Comparison of ENCODE assay signal across 26 mouse cellular contexts in the genomic region with DNA sequence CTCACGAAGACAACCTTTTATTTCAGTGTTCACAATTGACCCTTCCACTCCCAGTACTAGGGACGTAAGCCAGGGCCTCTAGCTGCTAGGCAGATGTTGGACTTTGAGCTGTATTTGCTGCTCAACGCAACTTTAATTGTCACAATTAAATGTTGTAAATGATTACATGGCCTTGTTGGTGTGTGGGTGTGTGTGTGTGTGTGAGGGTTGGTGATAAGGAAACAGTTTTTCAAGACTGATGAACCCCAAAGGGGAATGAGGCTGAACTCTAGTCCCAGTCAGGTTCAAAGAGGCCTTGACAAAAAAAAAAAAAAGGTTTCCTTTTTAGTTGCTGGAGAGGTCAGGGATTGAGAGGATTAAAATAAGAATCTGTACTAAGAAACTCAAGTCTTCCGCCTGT. TPM values are rescaled to one million over a fixed set of nuclear protein-coding genes. Genes with fewer than 3 reads are reported as not detected.
A peak's percentile ranks its signal among the peaks of the same experiment; 100 is the strongest.
DNase-seq lines count a peak whose midpoint lies in the region; ATAC-seq and TF ChIP-seq lines count a peak whose summit lies in the region.
"Had no signal": no experiment of that assay in that cellular context is flagged by ENCODE, and none has a peak within 500 bp of the region (broad histone marks: within the 10 kb centered on the region; RNA-seq: fewer than 3 reads in every experiment).

No protein-coding gene starts in this region.

- no peaks in the 10 kb centered on the region; the same call in 1 of the 2 replicates for H3K36me3 ChIP-seq in liver, embryonic 11.5 days (ENCODE audit: control insufficient read depth, insufficient read depth, low read length)

- DNase-seq in layer of hippocampus, adult 2 months (ENCODE audit: low spot score in 2 of 2): no peak
- DNase-seq in layer of hippocampus, adult 9-10 months (ENCODE audit: low spot score): no peak
- DNase-seq in c-Kit-positive CD71-positive TER-119-negative erythroid progenitor cells, embryonic 14.5 days (ENCODE audit: low read depth): peak; percentile 14
- no peak for DNase-seq in liver, embryonic 11.5 days (ENCODE audit: low spot score)
- no peak for DNase-seq in spleen, adult 12 weeks (ENCODE audit: low spot score)
- DNase-seq in left cerebral cortex, postnatal 25 days (ENCODE audit: low spot score in 2 of 2): no peak
- no peak for DNase-seq in heart, postnatal 36 days
- DNase-seq: adrenal gland, postnatal 14 days; B cell, adult 2 months; cerebellum, adult 18-20 months; gastrocnemius, postnatal 10 days; heart, adult 18-20 months; kidney, adult 11 months; lung, adult 2 months; thymus, postnatal 36 days had no signal

- H3K9me3 ChIP-seq in liver, embryonic 11.5 days (ENCODE audit: control insufficient read depth, low read length): no peaks in the 10 kb centered on the region
- H3K9me3 ChIP-seq: embryonic facial prominence, embryonic 10.5 days; heart, embryonic 13.5 days; limb, embryonic 10.5 days; megakaryocyte, embryonic 14.5 days; midbrain, embryonic 15.5 days; neural tube, embryonic 15.5 days had no signal

- TF ChIP-seq CTCF in layer of hippocampus, adult 2 months (conservative IDR thresholded peaks at IDR 0.05): no peak

- ATAC-seq in liver, embryonic 11.5 days (replicated peaks; ENCODE audit: low FRiP score): no peak; the same call in 1 of the 2 replicates
- 0 out of 2 replicates have a peak, but pooled peaks have one; percentile 24 for ATAC-seq in megakaryocyte-erythroid progenitor cell, adult 5-6 weeks (replicated peaks; ENCODE audit: low FRiP score, low TSS enrichment, poor library complexity, severe bottlenecking)
- ATAC-seq: activated CD4-positive, CD25-positive, alpha-beta regulatory T cell, adult 4 months; midbrain, embryonic 15.5 days; Patski had no signal

- no peak overlapping the region for H3K9ac ChIP-seq in liver, embryonic 11.5 days (ENCODE audit: low read depth, low read length)
- H3K9ac ChIP-seq: heart, embryonic 13.5 days; hindbrain, embryonic 14.5 days; midbrain, embryonic 15.5 days; neural tube, embryonic 15.5 days had no signal

- peaks cover 19% of the 10 kb centered on the region for H3K4me1 ChIP-seq in liver, embryonic 11.5 days (replicated peaks; ENCODE audit: control insufficient read depth, insufficient read depth, low read length)
- H3K4me1 ChIP-seq: heart, embryonic 13.5 days; midbrain, embryonic 15.5 days; neural tube, embryonic 15.5 days had no signal

- H3K4me2 ChIP-seq in liver, embryonic 11.5 days: peak overlapping the region; percentile 56
- H3K4me2 ChIP-seq: heart, embryonic 13.5 days; hindbrain, embryonic 14.5 days; midbrain, embryonic 15.5 days; neural tube, embryonic 15.5 days had no signal

- H3K27me3 ChIP-seq in liver, embryonic 11.5 days (replicated peaks; ENCODE audit: control insufficient read depth, insufficient read depth, low read length): no peaks in the 10 kb centered on the region
- H3K27me3 ChIP-seq: heart, embryonic 13.5 days; megakaryocyte, embryonic 14.5 days; midbrain, embryonic 15.5 days; neural tube, embryonic 15.5 days; Patski had no signal

- 0 out of 2 replicates have a peak overlapping the region, but pooled peaks have one; percentile 3 for H3K27ac ChIP-seq in layer of hippocampus, adult 2 months
- H3K27ac ChIP-seq in liver, embryonic 11.5 days (ENCODE audit: low read depth, low read length): peak overlapping the region; percentile 82
- H3K27ac ChIP-seq: embryonic facial prominence, embryonic 10.5 days; heart, embryonic 13.5 days; hindbrain, embryonic 14.5 days; limb, embryonic 10.5 days; midbrain, embryonic 15.5 days; neural tube, embryonic 15.5 days had no signal

- intact Hi-C loops in left cerebral cortex, postnatal 25 days (cut with DNase I): no loop called here
- intact Hi-C loops in heart, postnatal 36 days (cut with DNase I): no loop called here

- 67% methylated on average over 4 of the region's 4 CpGs for WGBS in liver, embryonic 11.5 days

- no peak overlapping the region for H3K4me3 ChIP-seq in layer of hippocampus, adult 2 months
- H3K4me3 ChIP-seq in liver, embryonic 11.5 days (ENCODE audit: low read depth, low read length): no peak overlapping the region
- H3K4me3 ChIP-seq: embryonic facial prominence, embryonic 10.5 days; heart, embryonic 13.5 days; limb, embryonic 10.5 days; midbrain, embryonic 15.5 days; myocyte; neural tube, embryonic 15.5 days had no signal

RNA-seq across cellular contexts. Expression of gene Rab33b, which starts 33.7 kb away (rescaled TPM):
- 10 to 100 TPM; 22.8 to 25.4 TPM for total RNA-seq in layer of hippocampus, adult 2 months (2021)
- 9.4 and 10.1 TPM in 2 replicates for polyA plus RNA-seq in liver, embryonic 11.5 days (2014; fragmentation: Nextera tagmentation; extraction: Ambion mirVana)
- 3.7 and 5.6 TPM in 2 replicates for total RNA-seq in megakaryocyte-erythroid progenitor cell, adult 5-6 weeks (2014; fragmentation: Nextera tagmentation)
- 5.6 and 6.8 TPM in 2 replicates for total RNA-seq in megakaryocyte-erythroid progenitor cell, adult 5-6 weeks (2017)
- 10 to 100 TPM; 20.4 to 22.5 TPM for total RNA-seq in left cerebral cortex, postnatal 25 days (2021)
- 10 to 100 TPM; 10.8 to 11.5 TPM for total RNA-seq in heart, postnatal 36 days (2021)

RNA-seq across cellular contexts. Expression of gene Setd7, which starts 43.2 kb away (rescaled TPM):
- total RNA-seq in layer of hippocampus, adult 2 months (2021): 100 to 1,000 TPM; 138 to 144 TPM
- polyA plus RNA-seq in liver, embryonic 11.5 days (2014; fragmentation: Nextera tagmentation; extraction: Ambion mirVana): 2.3 and 2.4 TPM in 2 replicates
- 15.9 and 34.5 TPM in 2 replicates for total RNA-seq in megakaryocyte-erythroid progenitor cell, adult 5-6 weeks (2014; fragmentation: Nextera tagmentation)
- total RNA-seq in megakaryocyte-erythroid progenitor cell, adult 5-6 weeks (2017): 12.5 and 19.3 TPM in 2 replicates
- total RNA-seq in left cerebral cortex, postnatal 25 days (2021): 100 to 1,000 TPM; 135 to 139 TPM
- 10 to 100 TPM; 57.2 to 62.0 TPM for total RNA-seq in heart, postnatal 36 days (2021)
